Mouse (Mus musculus): ENCODE measurements around the gene Gm49630. TPM values are rescaled to one million over a fixed set of nuclear protein-coding genes. Genes with fewer than 3 reads are reported as not detected.
"Not testable (repeated sequence)": the region's sequence is repeated elsewhere in the genome, so short reads cannot be mapped to it uniquely, and the experiment has no call there.

Gm49630 gene
- polyA plus RNA-seq, 1 experiment from 2014 or later = not detected

DNA sequence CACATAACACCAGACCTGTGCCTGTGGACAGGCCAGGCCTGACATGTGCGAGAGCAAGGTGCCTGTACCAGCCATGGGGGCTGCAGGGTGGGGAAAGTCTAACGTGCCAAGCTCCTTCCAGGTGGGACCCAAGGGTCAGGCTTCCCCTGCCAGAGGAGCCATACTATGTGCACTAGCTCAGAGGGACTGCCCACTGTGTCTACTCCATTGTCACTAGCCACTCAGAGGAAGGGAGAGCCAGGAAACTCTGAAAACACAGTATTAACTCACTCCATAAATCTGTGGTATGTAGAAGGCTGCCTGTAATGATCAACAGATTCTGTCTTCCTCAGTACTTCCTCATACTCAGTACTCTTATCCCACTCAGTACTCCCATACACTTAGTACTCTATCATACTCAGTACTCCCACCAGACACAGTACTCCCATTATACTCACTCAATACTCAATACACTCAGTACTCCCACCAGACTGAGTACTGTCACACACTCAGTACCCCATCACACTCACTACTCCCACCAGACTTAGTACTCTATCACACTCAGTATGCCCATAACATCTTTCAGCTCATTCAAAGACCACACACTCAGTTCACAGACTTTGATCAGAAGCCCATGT is 16.7 kb upstream of the Gm49630 start:
- not testable (repeated sequence) for H3K27me3 ChIP-seq; H3K4me1 ChIP-seq; H3K27ac ChIP-seq; H3K4me2 ChIP-seq (replicated peaks); H3K36me3 ChIP-seq; H3K9me3 ChIP-seq (replicated peaks); H3K9ac ChIP-seq; H3K4me3 ChIP-seq
- ATAC-seq (ENCODE audit: low FRiP score) = peak; percentile 53; the same call in 1 of the 2 replicates
- WGBS = no CpG with 5 or more reads among the region's 2 CpGs

GRCm38 (mm10) chr17:7386016-7386415 is 14.2 kb upstream of the Gm49630 start:
- H3K27ac ChIP-seq; H3K36me3 ChIP-seq; H3K27me3 ChIP-seq; H3K4me3 ChIP-seq; H3K9me3 ChIP-seq (replicated peaks); H3K4me2 ChIP-seq (replicated peaks); H3K4me1 ChIP-seq; H3K9ac ChIP-seq: not testable (repeated sequence)
- 68% methylated on average over 8 of the region's 8 CpGs for WGBS
- ATAC-seq (ENCODE audit: low FRiP score) = 0 out of 2 replicates have a peak, but pooled peaks have one; percentile 41

- not testable (repeated sequence) for H3K4me3 ChIP-seq; ATAC-seq (ENCODE audit: low FRiP score); H3K27ac ChIP-seq; H3K36me3 ChIP-seq; H3K4me1 ChIP-seq; H3K27me3 ChIP-seq; H3K9me3 ChIP-seq (replicated peaks); H3K4me2 ChIP-seq (replicated peaks); H3K9ac ChIP-seq
- 80% methylated on average over 3 of the region's 3 CpGs for WGBS
Measured at GRCm38 (mm10) chr17:7385364-7385763, 13.6 kb upstream of the Gm49630 start, which contains the start of gene Unc93a2. Unc93a2 (minus strand) TSS chr17:7385464.

GRCm38 (mm10) chr17:7383167-7384143 is 11.7 kb upstream of the Gm49630 start:
- H3K36me3 ChIP-seq; H3K4me3 ChIP-seq; ATAC-seq (ENCODE audit: low FRiP score); H3K27ac ChIP-seq; H3K4me2 ChIP-seq (replicated peaks); H3K27me3 ChIP-seq; H3K9ac ChIP-seq; H3K4me1 ChIP-seq; H3K9me3 ChIP-seq (replicated peaks): not testable (repeated sequence)
- 86% methylated on average over 11 of the region's 13 CpGs for WGBS

- not testable (repeated sequence) for H3K27me3 ChIP-seq; H3K4me3 ChIP-seq; H3K4me2 ChIP-seq (replicated peaks); H3K4me1 ChIP-seq; H3K27ac ChIP-seq; ATAC-seq (ENCODE audit: low FRiP score); H3K36me3 ChIP-seq; H3K9ac ChIP-seq; H3K9me3 ChIP-seq (replicated peaks)
- 96% methylated on average over 1 of the region's 3 CpGs for WGBS
Measured at GRCm38 (mm10) chr17:7382711-7383110, 10.9 kb upstream of the Gm49630 start.

DNA sequence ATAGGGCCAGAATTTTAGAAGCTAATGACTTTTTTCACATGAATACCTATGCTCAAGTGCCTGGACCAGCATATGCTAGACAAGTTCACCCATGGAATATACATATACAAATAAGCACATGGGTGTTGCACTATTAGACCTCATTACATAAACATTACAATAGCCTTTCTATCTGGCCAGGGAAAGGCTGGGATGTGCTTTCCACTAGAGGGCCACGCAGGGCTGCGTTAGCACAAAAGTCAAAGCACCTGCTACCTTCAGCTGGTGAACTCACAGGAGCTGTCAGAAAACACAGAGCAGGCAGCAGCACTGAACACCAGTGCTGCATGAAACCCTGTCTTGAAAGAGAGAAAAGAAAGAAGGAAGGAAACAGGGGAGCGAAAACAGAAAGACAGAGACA is 6.1 kb upstream of the Gm49630 start:
- H3K4me2 ChIP-seq (replicated peaks); H3K4me3 ChIP-seq; ATAC-seq (ENCODE audit: low FRiP score); H3K9me3 ChIP-seq (replicated peaks); H3K9ac ChIP-seq; H3K27ac ChIP-seq; H3K27me3 ChIP-seq; H3K36me3 ChIP-seq; H3K4me1 ChIP-seq: not testable (repeated sequence)
- 20% methylated on average over 2 of the region's 3 CpGs for WGBS

DNA sequence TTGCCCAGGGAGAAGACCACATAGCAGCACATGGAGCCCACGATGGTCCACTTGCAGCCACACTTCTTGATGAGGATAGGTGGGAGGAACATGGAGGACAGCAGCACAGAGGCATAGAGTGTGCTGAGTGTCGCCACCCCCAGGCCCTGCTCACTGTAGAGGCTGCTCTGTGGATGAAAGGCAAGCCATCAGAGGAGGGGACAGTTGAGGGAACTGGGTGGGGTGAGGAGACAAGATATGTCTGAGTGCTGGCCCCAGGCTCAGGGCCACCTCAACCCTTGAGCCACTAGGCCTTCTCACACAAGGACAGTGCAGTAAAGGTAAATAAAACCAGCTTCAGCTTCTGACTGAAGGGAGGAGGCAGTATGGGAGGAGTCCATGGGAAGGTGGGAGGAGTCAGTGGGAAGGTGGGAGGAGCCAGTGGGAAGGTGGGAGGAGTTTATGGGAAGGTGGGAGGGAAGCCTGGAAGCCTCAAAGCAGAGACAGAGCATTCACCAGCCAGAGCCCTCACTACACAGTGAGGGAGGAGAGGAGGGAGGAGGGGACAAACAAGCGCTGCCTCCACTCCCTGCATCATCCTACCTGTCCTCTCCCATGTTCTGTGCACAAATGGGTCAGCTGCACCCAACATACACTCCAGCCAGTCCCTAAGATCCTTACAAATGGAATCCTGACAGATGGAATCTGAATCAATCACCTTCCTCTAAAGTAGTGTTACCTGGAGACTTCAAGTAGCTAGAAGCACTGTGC is 5.3 kb upstream of the Gm49630 start:
- H3K4me1 ChIP-seq = not testable (repeated sequence)
- WGBS = 63% methylated on average over 1 of the region's 3 CpGs

GRCm38 (mm10) chr17:7369401-7369800 is 2.4 kb downstream of the Gm49630 start:
- H3K9me3 ChIP-seq (replicated peaks); ATAC-seq (ENCODE audit: low FRiP score); H3K9ac ChIP-seq; H3K27ac ChIP-seq; H3K36me3 ChIP-seq; H3K4me3 ChIP-seq; H3K27me3 ChIP-seq; H3K4me2 ChIP-seq (replicated peaks); H3K4me1 ChIP-seq: not testable (repeated sequence)
- WGBS = 72% methylated on average over 6 of the region's 6 CpGs

More for the DNA sequence above, 5.3 kb upstream of the Gm49630 start:
- H3K9ac ChIP-seq; H3K27me3 ChIP-seq; H3K4me3 ChIP-seq; H3K27ac ChIP-seq; H3K4me2 ChIP-seq (replicated peaks); H3K9me3 ChIP-seq (replicated peaks); H3K36me3 ChIP-seq: not testable (repeated sequence)
- ATAC-seq (ENCODE audit: low FRiP score) = peak; percentile 54

- not testable (repeated sequence) for H3K27me3 ChIP-seq; H3K4me1 ChIP-seq; H3K27ac ChIP-seq; H3K4me3 ChIP-seq; H3K9ac ChIP-seq; H3K4me2 ChIP-seq (replicated peaks); H3K36me3 ChIP-seq; H3K9me3 ChIP-seq (replicated peaks)
- ATAC-seq (ENCODE audit: low FRiP score) = peak; percentile 78
- 38% methylated on average over 5 of the region's 7 CpGs for WGBS
Measured at GRCm38 (mm10) chr17:7366676-7367374, 5.0 kb downstream of the Gm49630 start.

DNA sequence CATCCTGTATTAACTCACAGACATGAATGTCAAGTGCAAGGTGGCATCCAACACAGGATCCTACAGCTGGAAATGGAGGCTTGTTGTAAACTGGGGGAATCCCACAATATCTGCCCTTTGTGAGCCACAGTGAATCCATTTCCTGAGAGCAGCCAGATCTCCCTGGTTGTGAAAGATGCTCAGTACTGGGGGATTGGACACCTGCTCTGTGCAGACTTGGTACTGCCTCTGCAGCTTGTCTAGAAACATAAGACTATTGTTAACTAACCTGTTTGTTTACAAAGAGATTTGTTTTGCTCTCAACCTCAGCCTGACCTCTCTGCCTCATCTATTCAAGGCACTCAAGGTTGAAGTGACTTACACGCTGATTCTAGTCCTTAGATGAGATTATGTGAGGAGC is 5.5 kb downstream of the Gm49630 start:
- not testable (repeated sequence) for H3K36me3 ChIP-seq; H3K4me1 ChIP-seq; H3K27me3 ChIP-seq; H3K9me3 ChIP-seq (replicated peaks); H3K9ac ChIP-seq; H3K4me3 ChIP-seq; H3K4me2 ChIP-seq (replicated peaks); ATAC-seq (ENCODE audit: low FRiP score); H3K27ac ChIP-seq
- 38% methylated on average over 1 of the region's 1 CpGs for WGBS

DNA sequence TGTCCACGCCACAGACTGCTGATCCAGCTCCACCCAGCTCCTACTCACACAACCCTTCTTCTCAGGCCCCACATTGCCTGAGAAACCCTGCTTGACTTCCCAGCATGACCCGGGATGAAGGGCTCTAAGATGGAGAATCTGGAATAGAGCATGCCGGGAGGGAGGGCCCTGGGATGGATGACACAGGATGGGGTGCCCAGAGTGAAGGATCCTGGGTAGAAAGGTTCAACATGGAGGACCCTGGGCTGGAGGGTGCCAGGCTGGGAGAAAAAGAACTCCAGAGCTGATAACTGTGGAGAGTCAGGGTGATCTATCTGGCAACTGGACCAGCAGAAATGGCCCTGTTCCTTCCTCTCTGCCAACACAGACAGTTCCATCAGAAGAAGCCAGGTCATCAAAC is 6.2 kb downstream of the Gm49630 start:
- H3K27ac ChIP-seq; H3K36me3 ChIP-seq; H3K4me2 ChIP-seq (replicated peaks); H3K4me3 ChIP-seq; ATAC-seq (ENCODE audit: low FRiP score); H3K4me1 ChIP-seq; H3K9ac ChIP-seq; H3K27me3 ChIP-seq; H3K9me3 ChIP-seq (replicated peaks): not testable (repeated sequence)
- WGBS = no CpG with 5 or more reads among the region's 3 CpGs

Data from hindbrain, embryonic 12.5 days (tissue).